Mouse (Mus musculus): Measurements from ENCODE around the gene Sppl3.

The Sppl3 gene

DNA sequence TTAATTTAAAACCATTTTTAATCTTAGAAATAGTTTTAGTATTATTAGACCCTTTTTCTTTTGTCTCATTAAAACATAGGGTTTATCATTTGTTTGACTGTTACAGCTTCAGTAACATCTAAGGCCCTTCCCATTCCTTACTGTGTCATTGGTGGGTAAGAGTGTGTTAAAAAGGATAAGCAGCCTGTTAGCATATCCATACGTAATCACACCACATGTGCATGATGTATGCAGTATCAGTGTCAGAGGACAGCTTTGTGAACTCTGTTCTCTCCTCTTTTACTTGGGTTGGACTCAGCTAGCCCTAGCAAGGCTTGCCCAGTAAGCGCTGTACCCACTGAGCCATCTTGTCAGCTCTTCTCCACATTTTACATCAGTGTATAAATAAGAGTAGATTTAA is 26.2 kb downstream of the Sppl3 start:
- no peak for ATAC-seq (ENCODE audit: low TSS enrichment)

DNA sequence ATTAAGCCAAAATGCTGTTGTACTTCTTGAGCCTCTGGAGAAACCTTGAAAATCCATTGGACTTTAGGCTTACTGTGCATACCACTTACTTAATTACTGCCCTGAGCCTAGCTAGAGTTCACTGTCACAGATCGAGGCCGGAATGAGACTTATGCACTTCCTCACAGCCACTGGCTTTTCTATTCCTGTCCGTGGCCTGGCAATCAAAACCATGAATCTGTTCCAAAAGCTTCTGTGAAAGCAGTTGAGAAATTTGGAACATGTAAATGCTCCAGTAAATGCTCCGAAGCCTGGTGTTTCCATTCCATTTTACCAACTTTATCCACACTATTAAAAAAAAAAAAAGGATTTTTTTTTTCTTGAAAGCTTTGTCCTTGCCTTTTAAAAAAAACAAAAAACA is 29.8 kb downstream of the Sppl3 start:
- no peak for ATAC-seq (ENCODE audit: low TSS enrichment)

DNA sequence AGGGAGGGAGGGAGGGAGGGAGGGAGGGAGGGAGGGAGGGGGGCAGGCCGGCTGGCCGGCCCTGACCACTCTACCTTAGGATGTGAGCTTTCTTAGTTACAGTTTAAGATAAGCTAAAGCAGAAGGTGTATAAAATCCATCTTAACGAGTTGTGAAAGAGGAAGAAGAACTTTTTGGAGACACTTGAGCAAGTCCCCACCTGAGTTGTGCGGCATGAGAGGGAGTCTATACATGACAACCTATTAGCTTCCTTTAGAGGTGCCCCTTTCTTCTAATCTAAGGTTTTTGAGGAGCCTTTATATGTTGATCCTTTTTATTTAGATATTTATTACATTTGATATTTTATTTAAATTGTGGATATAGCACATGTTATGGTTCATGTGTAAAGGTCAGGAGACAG is 32.7 kb downstream of the Sppl3 start:
- ATAC-seq (ENCODE audit: low TSS enrichment): no peak

DNA sequence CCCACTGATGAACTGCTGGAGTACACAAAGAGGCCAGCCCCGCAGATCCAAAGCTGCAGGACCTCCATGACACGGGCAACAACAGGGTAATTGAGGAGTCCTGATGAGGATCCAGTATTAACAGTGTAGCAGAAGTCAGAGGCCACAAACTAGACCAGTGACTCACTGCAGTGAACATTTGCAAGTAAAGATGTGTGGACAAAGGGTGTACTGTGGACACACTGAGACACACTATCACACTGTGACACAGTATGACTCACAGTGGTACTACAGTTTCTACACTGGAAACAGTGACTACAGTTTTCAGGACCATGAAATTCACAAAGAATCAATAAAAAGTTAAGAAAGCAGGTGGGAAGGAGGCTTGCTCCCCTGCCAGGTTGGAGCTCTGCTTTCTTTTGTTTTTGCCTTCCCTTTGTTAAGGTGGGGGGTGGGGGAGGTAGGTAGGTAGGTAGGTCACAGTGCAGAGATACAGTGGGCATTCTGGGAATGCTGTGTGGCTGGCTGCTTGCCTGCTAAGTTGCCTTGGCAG is 34.3 kb downstream of the Sppl3 start:
- no peak for ATAC-seq (ENCODE audit: low TSS enrichment)

GRCm38 (mm10) chr5:115049692-115050091 is 38.8 kb downstream of the Sppl3 start:
- no peak for ATAC-seq (ENCODE audit: low TSS enrichment)

- ATAC-seq (ENCODE audit: low TSS enrichment): no peak
Measured at GRCm38 (mm10) chr5:115050776-115051175, 39.8 kb downstream of the Sppl3 start.

GRCm38 (mm10) chr5:115052546-115052945 is 41.6 kb downstream of the Sppl3 start:
- ATAC-seq (ENCODE audit: low TSS enrichment): no peak

- ATAC-seq (ENCODE audit: low TSS enrichment): no peak
Measured at GRCm38 (mm10) chr5:115053791-115054396, 43.0 kb downstream of the Sppl3 start.

- no peak for ATAC-seq (ENCODE audit: low TSS enrichment)
Measured at GRCm38 (mm10) chr5:115055418-115055817, 44.5 kb downstream of the Sppl3 start.

DNA sequence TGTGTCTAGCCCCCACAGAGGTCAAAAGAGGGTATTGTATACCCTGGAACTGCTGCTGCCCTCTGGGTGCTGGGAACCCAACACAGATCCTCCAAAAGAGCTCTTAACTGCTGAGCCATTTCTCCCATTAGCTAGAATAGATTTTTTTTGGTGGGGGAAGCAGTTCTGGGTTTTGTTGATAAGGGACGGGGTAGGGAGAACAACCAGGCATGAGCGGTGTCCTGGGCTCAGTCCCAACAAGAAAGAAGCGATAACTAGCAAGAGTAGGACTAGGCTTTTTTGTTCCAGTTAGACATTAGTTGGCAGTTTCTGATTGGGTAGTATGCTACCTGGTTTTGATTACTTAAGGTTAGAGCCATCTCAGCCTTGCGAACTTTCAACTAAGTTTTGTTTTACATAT is 46.2 kb downstream of the Sppl3 start:
- no peak for ATAC-seq (ENCODE audit: low TSS enrichment)

- no peak for ATAC-seq (ENCODE audit: low TSS enrichment)
Measured at GRCm38 (mm10) chr5:115058584-115059297, 47.8 kb downstream of the Sppl3 start.

DNA sequence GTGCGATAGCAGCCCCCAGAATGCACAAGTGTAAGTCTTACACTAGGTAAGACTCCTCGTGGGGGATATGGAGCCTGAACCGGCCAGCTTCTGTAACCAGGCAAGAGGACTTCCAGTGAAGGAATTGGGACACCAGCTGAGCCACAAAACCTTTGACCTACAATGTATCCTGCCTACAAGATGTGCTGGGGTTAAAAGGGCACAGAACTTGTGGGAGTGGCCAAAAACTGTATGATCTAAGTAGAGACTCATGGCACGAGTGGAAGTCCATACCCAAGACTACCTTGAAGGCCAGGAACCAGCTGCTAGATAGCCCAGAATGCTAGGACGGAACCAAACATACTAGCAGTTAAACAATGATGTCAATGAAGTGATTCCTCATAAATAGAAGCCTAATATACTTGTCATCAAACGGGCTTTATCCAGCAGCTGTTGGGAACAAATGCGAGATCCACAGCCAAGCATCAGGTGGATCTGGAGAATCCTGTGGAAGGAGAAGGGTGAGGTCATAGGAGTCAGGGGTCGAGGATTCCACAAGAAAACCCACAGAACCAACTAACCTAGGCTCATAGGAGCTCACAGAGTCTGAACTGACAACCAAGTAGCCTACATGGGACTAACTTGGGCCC is 49.2 kb downstream of the Sppl3 start:
- no peak for ATAC-seq (ENCODE audit: low TSS enrichment)

DNA sequence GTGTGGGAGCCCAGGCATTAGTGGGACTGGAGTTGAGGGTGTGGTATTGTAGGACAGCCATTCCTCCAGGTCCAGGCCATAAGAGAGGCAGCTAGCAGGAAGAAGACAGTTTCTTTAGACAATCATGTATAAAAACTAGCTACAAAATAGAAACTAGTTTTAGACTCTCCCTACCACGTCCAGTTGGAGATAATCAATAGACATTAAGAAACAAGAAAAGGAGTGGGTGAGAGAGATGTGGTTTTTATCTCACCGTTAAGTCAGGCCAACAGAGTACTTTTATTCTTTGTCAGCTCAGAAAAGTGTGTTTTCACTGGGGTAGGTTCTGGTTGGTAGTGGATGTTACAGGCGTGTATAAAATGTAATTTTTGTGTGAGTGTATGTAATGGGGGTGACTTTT is 50.0 kb downstream of the Sppl3 start:
- ATAC-seq (ENCODE audit: low TSS enrichment): no peak

DNA sequence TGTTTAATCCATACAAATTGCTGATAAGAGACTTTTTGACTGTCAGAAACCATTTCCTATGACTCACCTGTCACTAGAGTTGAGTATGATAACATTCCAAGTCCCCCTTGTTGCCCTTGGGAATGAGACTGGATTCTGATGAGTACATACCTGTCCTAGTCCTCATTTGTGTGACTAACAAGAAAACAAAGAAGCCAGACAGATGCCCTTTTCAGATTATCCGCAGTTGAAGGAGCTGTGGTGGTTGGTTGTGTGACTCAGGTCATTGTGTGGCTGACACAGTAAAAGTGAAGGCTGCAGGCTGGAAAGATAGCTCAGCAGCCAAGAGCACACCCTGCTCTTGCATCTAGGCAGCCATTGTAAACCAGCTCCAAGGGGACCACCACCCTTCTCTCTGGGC is 51.6 kb downstream of the Sppl3 start:
- no peak for ATAC-seq (ENCODE audit: low TSS enrichment)

- no peak for ATAC-seq (ENCODE audit: low TSS enrichment)
Measured at GRCm38 (mm10) chr5:115063391-115063790, 52.5 kb downstream of the Sppl3 start.

- ATAC-seq (ENCODE audit: low TSS enrichment): no peak
Measured at GRCm38 (mm10) chr5:115066245-115066644, 55.3 kb downstream of the Sppl3 start.

DNA sequence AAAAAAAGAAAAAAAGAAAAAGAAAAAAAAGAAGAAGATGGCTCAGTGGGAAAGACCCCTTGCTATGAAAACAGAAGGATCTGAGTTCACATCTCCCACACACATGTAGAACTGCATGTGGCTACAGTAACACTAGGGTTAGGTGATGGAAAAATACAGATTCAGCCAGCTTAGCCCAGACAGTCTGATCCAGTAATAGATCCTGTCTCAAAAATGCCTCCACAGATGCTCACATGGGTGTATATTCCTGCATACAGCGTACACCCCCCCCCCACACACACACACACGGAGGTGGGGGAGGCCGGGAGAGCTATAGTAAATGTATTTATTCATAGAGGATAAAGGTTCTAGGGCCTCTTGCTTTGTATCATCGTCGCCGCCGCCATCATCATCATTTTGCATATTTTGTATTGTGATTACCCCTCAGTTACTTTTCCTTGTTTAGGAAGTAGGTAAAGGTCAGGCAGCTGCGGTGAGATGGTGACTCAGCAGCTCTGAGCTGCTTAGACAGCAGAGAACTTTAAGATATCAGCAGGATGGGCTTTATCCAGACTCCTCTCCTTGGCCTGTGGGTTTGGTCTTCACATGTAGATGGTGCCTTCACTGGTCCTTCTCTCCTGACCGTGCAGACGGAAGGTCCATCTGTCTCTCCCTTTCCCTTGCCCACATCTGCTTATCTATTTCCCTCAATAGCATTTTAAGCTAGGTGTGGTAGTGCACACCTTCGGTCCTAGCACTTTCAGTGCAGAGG is 57.9 kb downstream of the Sppl3 start:
- peak; percentile 45; the same call in 1 of the 2 replicates for ATAC-seq (ENCODE audit: low TSS enrichment)

DNA sequence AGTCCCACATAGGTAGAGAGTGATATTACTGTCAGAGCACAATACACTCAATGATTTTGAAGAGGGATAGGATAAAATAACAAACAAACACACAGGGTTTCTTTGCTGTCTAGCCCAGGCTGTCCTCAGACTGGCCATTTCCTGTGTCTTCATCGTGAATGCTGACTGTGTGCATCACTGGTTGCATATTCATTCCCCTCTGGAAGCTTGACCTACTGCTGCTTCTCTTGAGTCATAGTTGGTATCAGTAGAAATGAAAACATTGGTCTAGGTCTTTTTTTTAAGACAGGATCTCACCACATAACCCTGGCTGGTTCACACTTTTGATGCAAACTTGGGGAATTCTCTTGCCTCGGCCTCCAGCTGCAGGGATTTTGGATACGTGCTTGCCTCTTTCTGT is 58.7 kb downstream of the Sppl3 start:
- no peak for ATAC-seq (ENCODE audit: low TSS enrichment)

DNA sequence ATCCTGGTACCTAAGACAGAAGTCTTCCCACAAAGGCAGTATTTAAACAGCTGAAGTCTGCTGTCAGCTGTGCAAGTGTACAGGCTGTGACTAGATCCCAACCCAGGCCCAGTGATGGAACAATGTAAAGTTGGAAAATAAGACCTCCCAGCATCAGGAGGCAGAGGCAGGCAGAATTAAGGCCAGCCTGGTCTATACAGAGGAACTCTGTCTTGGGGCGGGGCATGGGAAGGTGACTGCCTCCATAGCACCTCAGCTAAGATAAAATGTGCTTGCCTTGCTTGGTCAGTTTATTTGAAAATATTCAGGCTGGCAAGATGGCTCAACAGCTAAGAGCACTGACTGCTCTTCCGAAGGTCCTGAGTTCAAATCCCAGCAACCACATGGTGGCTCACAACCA is 59.5 kb downstream of the Sppl3 start:
- ATAC-seq (ENCODE audit: low TSS enrichment): no peak

GRCm38 (mm10) chr5:115071096-115071901 is 60.4 kb downstream of the Sppl3 start:
- no peak for ATAC-seq (ENCODE audit: low TSS enrichment)

- peak; percentile 90 for ATAC-seq (ENCODE audit: low TSS enrichment)
Measured at GRCm38 (mm10) chr5:115072143-115072542, 61.2 kb downstream of the Sppl3 start.

All from frontal cortex, adult (tissue).